Mouse (Mus musculus) heart, adult 9 months (tissue): ENCODE data around the gene Cuedc1.
A peak's percentile ranks its signal among the peaks of the same experiment; 100 is the strongest.

ENCODE experiments used
- DNase-seq, 2 experiments: peaks; one replicate each; pipeline ENCODE4 v3.0.0; 2022; ENCODE audit warnings: low spot score in 2 of 2

The Cuedc1 gene

DNA sequence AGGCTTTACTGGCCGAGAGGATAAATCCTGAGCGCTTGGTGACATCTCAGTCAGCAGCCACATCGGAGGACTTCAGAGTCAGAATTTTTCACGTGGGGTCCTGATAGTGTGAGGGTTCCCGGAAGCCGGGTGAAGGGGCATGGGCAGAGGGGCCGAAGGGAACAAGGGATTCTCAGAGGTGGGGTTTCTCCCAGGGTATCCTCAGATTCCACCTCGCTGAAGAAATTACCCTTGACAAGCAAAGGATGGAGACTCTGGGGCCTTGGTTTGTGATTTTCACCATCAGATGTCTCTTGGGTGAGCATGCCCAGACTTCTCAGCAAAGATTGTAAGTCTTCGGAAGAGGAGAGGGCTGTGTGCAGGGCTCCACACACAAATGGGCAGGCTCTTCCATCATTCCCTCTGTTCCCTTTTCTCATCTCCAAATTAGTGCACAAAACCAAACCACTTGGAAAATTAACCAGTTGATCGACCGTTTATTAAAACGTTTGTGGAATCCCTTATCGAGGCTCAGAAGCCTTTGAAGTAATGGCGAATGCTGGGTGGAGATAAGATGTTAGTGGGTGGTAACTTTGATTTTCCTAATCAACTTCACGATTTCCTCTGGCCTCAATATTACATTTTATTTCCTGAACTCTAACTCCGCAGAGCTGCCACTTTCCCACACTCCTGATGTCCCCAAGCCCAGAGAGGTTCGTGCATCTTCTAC is at the start of gene Cuedc1:
TSS of gene Cuedc1 (plus strand) at position 38 of the 709 bp plus-strand sequence.
- DNase-seq = no peak

- DNase-seq = no peak
These were observed 48.7 kb upstream of the Cuedc1 start for GRCm38 (mm10) chr11:88048961-88049670.

- no peak for DNase-seq
These were observed 48.1 kb upstream of the Cuedc1 start for GRCm38 (mm10) chr11:88049732-88050131.

- DNase-seq = no peak
These were observed 45.2 kb upstream of the Cuedc1 start for GRCm38 (mm10) chr11:88052638-88053037.

DNA sequence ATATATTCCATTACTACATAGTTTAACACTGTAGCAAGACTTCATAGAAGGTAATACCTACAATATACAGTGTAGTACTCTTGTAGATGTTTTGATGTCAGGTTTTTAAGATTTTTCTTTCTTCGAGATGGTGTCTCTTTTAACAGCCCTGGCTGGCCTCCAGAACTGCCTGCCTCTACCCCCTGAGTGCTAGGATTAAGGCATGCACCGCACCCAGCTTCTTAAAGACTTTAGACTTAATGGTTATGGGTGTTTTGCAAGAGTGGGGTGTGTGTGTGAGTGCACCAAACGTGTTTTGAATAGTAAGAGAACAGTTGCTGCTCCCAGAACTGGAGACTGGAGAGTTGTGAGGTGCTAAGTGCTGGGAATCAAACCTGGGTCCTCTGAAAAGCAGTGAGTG is 44.0 kb upstream of the Cuedc1 start:
- DNase-seq = no peak

DNA sequence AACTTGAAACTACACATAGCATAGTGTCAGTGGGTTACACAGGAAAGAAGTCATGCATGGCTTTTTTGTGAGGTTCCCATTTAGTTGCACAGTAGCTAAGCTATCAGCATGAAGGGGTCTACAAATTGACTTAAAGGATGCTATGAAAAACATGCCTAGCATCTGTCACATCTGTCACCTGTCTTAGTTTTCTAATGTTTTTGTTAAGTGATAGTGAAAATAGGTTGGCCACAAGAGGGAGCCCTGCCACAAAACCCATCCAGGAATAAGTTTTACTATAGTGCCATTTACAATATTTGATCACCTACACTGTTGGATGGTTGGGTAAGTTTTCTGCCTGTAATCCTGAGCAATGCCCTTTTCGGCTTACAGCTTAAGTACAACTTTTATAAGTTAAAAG is 43.3 kb upstream of the Cuedc1 start:
- peak in 1 of 2 experiments; percentile 53 for DNase-seq

GRCm38 (mm10) chr11:88055777-88056176 is 42.1 kb upstream of the Cuedc1 start:
- DNase-seq = no peak

DNA sequence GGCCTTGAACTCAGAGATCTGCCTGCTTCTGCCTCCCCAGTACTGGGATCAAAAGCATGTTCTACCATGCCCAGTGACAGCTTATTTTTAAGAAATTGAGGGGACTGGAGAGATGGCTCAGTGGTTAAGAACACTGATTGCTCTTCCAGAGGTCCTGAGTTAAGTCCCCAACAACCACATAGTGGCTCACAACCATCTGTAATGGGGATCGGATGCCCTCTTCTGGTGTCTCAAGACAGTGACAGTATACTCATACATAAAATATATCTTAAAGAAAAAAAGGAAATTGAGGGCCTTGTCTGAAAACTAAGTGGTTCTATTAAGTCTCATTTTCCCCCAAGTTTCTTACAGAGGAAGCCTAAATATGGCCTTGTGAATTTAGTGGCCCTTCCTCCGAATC is 40.1 kb upstream of the Cuedc1 start:
- no peak for DNase-seq

DNA sequence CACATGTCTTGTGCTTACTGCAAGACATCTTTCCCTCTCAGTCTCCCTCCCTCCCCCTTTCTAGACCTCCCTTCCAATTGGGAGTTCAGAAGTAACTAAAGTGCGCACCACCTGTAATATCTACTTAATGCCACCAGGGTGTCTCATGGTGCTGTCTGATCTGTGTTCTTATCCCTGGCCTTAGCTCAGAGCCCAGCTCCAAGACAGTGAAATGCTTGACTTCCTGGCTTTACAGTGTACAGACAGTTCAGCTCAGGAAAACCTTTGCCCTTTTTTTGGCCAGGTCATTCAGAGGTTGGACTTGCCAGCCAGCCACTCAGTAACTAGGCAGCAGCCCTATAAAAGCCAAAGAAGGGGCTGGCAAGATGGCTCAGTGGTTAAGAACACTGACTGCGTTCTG is 38.7 kb upstream of the Cuedc1 start:
- DNase-seq = peak; percentile 67 to 72

- DNase-seq = no peak
These were observed 35.8 kb upstream of the Cuedc1 start for GRCm38 (mm10) chr11:88061892-88062625.

GRCm38 (mm10) chr11:88065732-88066131 is 32.1 kb upstream of the Cuedc1 start:
- DNase-seq = no peak

DNA sequence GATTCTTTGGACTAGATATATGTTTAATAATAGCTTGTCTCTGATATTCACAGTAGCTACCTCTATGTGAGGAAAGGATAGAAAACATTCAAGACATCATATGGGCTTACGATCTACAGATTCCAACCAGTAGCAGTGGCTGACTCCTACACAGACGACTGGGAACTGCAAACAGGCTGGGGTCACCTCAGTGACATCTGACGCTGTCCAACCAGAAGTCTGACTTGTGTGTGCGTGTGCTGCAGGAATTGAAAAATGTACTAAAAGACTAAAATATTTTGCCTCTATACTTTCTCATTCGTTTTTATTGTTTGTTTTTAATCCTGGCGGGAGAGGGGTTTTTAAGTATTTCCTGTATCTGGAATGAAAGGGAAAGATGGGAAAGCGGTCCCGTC is 30.7 kb upstream of the Cuedc1 start:
- DNase-seq = no peak

DNA sequence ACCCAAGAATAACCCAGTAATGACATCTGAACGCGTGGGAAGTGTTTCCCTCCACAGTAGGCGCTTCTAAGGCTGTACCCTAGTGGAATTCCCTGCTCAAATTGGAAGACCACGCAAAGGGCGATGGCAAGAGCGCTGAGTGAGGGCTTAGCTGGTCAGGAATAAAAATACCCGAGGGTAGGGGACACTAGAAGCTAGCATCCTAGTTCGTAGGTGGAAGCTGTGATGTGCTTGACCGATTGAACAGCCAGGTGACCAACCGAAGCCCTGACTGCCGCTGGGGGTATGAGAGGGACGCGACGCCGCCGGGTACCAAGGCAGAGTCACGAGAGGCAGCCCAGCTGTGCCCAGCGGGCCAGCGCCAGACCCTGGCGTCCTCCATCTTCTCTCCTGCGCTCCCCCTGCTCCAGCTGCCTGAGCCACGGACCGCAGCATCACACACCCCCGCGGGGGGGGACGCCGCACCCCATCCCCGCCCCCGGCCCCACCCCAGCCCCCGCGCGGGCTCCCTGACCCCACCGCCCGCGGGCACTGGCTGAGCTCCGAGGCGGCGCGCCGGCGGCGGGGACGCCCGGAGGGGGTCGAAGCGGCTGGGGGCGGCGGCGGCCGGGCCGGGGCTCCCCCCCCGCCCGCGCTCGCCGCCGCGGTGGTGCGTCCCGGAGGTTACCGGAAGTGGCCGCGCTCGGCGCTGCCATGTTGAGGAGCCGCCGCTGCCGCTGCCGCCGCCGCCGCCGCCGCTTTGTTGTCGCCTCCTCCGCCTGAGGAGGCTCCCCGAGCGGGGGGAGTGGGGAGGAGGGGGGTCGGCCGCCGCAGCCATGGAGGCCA is 30.1 kb upstream of the Cuedc1 start, which contains the start of gene Vezf1:
TSS of gene Vezf1 (plus strand) at position 694 of the 825 bp plus-strand sequence.
- DNase-seq = peak; percentile 75 to 81

DNA sequence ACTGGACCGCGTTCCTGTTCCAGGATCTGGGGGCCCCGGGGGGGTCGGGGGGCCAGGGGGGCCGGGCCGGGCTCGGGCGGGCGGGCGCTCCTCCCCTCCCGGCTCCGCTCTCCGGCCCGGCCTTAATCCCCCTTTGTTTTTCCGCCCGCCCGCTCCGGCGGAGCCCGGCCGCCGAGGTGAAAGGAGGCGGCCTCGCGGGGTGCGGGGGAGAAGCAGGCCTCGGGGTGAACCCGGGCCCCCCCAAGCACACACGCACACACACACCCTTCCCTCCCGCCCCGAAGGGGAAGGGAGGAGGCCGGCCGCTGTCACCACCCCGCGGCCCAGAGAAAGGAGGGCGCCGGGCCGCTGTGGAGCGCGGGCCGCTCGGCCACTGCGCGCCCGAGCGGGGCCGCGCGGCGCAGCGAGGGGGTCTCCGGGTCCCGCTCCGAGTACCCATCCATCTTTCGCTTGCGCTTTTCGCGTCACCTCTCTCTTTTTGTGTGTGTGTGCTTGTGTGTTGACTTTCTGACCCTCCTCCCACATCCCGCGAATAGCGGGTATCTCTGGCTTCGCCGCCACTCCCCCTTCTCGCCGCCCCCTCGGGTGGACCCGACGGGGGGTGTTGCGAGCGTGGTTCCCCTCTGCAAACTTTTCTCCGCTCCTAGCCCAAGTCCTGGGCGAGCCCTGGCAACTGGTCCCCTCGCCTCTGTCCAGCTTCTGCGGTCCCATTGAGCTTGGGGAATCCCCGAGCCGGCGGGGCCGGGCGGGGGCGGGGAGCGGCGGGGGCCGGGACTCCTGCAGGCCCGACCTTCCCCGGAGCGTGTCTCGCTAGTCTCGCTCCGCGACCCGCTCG is 29.2 kb upstream of the Cuedc1 start:
- peak; percentile 82 to 86 for DNase-seq

DNA sequence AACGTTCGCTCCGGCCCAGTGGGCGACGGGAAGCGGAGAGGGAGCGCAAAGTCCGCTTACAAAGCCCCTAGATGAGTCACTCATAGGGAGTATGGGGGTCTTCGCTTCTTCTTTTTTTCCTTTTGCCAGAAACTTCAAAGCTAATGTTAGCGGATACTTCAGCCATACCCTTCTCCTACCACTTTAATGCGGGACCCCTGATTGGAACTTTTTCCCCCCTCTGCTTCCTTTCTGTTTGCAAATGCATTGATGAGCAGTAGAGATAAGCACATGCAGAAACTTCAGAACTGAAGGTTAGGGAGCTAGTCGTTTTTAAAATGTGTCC is 28.6 kb upstream of the Cuedc1 start:
- no peak for DNase-seq

- no peak for DNase-seq
These were observed 27.5 kb upstream of the Cuedc1 start for GRCm38 (mm10) chr11:88070392-88070791.

GRCm38 (mm10) chr11:88071113-88071512 is 26.7 kb upstream of the Cuedc1 start:
- DNase-seq = no peak

GRCm38 (mm10) chr11:88073343-88073875 is 24.4 kb upstream of the Cuedc1 start:
- DNase-seq = no peak

DNA sequence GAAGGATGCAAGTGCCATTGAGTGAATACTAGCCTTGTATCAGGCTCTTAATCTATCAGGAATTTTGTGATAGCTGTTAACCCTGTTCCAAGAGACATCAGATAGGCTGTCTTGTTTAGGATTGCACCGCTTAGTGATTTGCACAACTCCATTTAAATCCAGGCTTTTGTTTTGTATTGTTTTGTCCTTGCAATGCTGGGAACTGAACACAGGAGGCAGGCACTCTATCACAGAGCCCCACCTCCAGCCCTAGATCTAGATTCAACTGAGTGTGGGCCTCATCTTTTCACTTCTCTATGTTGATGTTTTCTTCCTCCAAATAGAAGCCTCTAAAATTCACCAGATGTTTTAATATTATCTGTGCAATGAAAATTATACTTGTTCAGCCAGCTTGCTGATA is 22.2 kb upstream of the Cuedc1 start:
- DNase-seq = no peak

- no peak for DNase-seq
These were observed 21.5 kb upstream of the Cuedc1 start for GRCm38 (mm10) chr11:88076394-88076793.

DNA sequence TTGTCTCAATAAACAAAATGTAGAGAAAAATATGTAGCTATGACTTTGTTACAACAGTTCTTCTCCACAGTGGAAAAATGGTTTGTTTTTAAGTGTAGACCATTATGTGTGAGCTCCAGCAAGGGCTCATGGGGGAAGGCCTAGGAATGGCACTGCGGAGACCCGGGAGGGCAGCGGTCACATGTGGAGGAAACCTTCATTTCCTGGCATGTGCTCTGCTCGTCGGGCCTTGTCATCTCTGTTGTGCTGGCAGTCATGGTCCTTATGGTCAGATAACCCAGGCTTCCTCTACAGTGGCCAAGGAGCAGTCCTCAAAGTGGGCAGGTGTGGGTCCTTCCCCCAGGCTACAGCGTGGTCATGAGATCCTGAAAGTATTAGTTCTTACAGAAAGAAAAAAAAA is 14.2 kb upstream of the Cuedc1 start:
- no peak for DNase-seq
